Mouse (Mus musculus) ovary, postnatal 10 days (tissue): ENCODE data around the gene Lbh.

Experiments used
- DNase-seq: peaks from one replicate; pipeline ENCODE4 v3.0.0; 2022; ENCODE audit warnings: low spot score

The Lbh gene

DNA sequence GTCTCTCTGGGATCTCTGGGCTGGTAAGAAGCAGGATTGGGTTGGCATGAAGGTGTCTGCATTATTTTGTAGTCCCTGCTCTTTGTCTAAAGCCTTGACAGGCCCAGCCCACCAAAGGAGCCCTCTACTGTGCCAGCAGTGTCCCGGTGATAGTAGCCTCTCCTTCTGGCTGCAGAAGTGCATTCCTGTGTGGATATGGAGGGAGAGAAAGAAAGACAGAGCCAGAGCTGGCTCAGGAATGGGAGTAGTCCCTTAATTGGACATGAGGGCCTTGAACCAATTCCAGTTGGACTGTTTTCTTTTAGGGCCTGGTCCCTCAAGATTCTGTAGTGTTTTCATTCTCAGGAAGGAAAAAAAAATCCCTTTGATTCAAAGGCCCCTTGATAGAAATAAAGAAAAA lies 6.4 kb upstream of the Lbh start:
- no peak for DNase-seq

DNA sequence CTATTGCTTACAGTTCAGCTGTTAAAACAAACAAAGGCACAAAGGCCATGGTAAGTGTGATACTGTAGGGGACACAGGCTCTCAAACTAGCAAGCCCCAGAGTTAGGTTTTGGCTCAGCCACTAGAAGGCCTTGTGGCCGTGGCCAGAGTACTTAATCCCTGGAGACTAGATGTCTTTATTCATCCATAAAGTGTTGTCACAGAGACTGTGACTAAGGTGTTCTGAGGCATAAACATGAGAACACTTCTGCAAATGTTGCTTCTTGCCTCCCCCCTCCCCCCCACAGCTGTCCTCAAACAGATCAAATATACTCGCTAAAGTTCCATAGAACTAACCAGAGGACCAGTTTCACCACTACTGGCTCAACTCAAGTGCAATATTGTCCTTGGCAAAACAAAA lies 4.0 kb upstream of the Lbh start:
- DNase-seq: no peak

DNA sequence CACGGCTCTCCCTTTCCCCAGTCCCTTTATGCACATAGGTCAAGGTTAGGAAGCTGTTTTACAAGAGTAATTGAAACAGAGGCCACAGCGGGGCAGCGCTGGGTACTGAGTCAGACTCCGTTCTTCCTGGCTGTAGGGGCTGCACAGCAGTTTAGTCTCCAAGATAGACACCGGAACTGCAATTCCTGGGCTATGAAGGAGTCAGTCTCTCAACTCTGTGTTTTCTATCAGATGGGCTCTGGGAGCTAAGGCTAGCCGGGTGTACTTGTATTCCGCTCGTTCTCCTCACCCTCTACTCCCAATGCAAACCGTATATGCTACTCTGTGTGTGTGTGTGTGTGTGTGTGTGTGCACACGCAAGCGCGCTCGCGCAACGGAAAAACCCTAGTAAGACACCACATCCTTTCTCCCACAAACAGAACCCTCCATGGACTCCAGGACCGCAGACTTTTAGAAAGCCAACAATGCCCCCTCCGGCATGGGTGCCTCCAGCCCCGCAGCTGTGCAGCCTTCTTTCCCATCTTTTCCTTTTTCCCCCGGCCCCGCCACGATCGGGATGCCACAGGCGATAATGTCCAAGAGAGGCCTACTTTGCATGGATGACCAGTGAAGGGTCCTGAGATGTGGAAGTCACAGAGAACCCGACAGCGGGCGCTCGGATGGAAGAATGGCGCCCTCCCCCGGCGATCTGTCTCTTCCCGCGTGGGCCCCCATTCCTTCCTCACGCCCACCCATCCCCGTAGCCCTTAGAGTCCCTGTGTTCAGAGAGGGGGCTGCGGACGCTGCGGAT lies 669 bp upstream of the Lbh start:
- DNase-seq: peak; percentile 33

DNA sequence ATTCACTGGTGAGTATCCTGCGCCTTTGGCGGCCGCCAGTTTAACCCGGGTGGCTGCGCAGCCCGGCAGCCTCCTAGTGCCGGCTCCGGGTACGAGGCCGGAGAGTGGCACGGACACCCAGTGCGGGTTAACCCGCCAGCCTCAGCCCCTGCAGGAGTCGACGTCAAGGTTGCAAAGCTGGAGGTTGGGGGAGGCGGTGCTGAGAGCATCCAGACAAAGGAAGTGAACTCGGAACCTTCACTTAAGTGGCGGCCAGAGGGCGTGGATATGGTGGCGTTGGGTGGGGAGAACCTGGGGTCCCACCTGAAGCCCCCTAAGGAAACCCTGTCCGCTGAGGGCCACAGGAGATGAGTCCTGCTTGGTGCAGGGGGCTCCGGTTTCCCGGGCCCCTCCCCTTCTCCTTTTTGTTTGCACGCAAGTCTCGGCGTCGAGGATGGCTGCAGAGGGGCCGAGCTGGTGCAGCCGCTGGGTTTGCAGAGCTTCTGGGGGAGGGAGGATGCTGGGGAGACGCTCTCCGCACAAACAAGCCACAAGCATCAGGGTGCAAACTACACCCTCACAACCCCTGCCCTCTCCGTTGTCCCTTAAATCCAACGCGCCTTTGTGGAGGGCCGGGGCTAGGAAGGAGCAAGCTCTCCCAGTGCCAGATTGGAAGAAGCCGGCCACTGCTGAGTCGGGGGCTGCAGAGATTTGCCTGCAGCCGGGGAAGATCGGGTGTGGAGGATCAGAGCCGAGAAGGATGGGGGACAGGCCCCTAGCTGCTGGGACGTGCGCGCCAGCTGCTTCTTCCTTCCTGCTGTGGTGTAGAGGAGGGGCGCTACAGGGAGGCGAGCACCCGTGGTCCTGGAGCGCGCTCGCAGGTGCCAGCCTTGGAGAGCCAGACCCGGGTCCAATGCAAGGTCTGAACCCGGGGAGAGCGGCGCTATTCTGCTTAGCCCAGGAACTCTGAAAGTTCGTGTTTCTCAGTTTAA lies 751 bp downstream of the Lbh start:
- DNase-seq: no peak

DNA sequence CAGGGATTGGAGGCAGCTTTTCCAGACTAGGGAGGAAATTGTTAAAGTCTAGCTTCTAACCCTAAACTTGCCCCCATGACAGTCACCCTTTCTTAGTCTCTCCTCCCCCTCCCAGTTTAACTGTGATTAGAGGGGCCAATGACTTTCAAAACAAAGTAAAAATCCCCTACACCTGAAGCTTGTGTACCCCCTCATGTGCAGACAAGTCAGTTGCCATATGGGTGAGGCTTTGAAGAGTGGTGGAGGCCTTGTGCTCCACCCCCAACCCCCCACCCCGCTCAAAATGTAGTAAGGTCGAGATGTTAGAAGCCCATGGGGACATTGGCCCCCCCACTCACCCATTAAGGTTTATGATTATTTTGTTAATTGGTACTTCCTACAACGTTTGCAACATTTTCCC lies 1.5 kb downstream of the Lbh start:
- no peak for DNase-seq

DNA sequence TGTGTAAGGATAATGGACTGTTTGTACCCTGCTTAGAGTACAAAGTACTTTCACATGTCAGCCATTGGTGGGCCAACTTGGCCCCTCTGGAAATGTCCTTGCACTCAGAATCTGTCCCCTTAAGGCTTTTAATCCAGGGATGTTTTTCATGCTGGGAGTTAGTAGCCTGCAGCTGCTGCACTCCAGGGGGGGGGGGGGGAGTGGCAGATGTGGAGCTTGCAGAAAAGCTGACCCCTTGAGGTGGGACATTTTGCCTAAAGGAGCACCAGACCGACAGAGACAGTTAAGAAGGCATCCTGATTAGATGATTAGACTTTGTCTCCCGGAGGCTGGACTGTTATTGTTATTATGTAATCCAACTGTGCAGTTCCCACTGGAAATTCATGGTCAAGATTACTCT lies 2.3 kb downstream of the Lbh start:
- DNase-seq: no peak

DNA sequence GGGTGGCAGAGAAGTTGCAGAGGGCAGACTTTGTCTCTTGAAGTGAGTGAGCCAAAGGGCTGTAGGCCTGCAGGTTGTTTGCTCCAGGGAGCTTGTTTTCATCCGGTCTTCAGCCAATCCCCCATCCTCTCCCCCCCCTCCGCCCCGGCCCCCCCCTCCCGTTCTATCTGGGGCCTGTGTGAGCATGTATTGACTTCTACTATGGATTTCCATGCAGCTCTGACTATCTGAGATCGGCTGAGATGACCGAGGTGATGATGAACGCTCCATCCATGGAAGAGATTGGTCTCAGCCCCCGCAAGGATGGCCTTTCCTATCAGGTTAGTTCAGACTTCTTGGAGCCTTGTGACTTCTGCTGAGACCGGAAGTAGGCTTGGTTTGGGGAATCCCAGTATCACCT lies 2.9 kb downstream of the Lbh start:
- no peak for DNase-seq

DNA sequence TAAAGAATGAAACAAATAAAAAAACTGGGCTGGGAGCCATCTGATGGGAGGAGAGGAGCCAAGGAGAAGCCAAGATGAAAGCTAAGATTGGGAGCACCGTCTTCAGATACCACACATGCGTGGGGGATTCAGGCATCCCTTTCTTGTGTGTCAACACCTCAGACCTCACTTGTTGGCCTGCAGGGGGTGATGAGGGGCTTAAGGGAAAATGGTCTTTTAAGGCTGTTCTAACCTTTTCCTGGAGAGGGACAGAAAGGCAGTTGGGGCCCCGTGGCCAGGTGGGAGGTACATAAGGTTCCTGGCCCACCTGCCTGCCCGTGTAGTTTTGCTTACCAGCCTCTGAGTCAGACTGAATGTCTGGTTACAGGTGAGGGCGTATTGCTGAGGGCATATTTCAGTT lies 4.1 kb downstream of the Lbh start:
- DNase-seq: no peak

DNA sequence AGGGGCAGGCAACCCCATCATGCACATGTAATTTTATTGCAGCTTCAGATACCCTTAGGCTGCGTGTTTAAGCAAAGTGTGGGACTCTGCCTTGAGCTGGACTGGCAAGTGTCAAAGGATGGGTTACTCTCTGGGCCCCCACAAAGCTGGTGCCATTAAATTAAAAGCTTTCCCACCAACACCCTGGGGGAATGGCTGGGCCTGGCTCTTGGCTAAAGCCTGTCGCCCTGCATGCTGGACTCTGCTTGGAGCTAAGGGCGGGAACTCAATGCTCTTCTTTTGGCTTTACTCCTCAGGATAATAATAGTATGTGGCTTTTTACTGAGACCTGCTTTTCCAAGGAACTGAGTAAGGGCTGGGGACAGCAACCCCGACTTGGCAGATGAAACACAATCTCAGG lies 5.2 kb downstream of the Lbh start:
- no peak for DNase-seq

DNA sequence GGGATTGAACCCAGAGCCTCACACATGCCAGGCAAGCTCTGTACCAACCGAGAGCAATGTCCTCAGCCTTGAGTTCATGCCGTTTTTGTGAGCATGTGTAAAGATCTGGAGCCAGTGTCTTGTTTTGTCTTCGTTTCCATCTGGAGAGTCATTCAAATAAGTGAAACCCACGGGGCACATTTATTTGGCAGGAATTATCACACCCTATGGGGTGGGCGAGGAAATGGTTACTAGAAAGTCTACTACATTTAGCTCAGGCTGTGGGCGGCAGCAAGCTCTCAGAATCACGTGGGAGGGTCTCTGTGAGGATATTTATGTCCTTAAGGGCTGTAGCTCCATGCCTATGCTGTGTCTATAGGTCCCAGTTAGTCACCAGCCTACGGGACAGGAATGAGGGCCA lies 6.2 kb downstream of the Lbh start:
- DNase-seq: no peak

DNA sequence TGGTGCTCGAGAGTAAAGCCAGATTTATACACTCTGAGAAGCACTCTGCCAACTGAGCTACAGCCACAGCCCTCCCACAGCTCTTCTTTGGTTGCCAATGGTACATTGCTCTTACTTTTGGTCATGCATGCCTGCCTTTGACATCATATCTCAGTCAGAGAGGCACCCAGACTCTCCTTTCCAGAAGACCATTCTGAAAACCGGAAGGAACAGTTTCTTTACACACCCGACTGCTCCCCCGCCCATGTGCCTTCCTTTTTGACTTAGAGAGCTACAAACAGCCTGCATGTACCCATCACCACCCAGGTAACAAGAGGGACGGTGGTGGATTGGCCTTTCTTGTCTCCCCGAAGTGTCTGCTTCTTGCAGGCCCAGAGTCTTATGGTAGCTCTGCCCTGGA lies 7.0 kb downstream of the Lbh start:
- no peak for DNase-seq

DNA sequence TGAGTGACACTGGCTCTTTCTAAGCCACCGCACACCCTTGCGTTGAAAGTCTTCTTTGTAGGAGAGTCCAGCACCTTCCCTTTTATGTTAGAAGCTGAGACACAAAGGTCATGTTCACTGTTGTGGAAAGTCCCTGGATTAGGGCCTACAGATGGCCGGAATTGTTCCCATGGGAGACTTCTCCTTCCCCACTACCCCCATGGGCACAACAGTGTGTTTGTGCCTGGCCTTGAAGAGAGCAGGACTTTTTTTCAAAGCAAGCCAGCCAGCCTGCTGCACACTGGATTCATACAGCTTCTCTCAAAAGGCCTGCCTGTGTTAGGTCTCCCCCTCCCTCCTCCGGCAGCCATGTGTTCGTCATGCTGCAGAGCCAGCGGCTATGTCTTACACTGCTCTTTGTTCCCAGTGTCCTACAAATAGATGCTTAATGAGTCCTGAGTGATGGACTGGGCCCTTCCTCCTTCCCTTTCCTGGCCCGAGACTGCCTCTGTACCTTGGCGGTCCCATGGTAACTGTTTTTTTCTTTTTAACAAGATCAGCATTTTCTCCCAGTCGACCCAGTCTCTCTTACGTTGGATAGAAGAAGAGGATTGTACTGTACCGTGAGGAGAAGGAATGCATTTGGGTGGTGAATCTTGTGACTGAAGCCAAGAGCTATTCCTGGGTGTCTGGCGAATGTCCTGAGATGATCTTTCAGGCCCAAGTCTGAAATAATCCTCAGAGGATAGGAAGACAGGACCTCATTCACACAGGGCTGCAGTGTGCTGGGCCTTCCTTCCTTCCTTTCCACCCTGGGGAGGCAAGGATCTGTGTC lies 7.9 kb downstream of the Lbh start:
- DNase-seq: no peak

DNA sequence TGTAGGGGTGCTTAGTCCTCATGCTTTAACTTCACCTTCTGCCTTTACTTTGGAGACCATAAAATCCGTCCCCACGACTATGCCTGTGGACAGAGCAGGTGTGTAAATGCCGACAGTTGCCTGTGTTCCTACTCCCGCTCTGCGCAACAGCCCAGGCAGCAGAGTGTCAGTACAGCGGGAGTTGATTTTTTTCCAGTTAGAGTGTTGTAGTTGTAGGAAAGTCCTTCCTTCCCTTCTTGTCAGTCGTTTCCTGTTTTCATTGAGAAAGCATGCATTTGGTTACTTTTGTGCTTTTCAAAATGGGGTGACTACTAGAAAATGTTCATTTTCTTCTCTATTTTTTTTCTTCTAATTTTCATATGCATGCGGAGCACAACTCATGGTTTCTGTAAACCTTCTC lies 8.9 kb downstream of the Lbh start:
- DNase-seq: no peak

DNA sequence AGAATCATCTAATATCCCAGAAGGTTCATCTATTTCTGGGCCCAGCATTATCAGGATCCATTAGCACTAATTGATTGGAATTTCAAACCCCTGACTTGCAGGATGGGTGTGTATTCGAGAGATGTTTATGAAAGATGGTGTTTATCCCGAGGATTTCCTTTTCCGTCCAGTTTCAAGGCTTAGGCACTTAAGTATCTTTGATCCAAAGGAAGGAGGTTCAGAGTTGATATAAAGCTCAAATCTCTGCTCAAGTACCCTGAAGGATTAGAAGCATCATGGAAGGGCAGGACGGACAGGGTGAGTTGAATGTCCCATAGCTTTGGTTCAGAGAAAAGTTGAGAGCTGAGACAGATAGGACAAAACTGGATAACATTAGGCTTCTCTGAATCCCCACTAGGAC lies 15.0 kb downstream of the Lbh start:
- no peak for DNase-seq

DNA sequence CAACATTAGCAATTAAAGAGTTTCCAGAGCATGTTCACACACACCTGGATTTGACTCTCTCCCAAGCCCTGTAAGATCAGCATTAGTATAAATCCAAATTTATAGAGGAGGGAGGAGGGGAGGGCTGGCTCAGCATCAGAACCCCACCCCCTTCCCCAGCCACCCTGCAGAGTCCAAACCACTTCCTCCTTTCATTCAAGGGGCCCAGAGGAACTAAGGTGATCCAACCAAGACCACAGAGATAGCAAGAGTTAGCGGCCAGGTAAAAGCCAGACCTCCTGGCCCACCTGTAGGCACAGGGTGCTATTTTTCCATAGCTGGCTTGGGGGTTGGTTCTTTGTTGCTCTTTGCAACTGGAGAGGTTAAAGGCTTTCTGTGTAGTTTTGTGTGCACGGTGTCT lies 16.0 kb downstream of the Lbh start:
- no peak for DNase-seq

DNA sequence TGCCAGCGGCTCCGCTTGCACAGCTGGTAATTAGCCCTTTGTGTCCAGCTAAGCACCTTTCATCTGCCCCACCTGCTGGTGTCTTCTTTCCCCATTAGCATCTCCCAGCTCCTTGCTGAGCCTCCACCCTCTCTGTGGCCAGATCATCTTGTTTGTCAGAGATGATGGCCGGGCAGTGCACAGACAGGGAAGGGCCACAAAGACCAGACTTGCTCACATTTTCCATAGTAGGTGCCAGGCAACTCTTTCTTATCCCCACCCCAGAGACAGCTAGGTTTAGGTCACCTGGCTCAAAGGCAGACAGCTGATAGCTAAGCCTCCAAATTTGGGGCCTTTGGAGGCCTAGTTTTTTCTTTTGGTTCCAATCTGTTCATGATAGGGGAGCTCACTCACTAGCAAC lies 16.5 kb downstream of the Lbh start:
- no peak for DNase-seq

DNA sequence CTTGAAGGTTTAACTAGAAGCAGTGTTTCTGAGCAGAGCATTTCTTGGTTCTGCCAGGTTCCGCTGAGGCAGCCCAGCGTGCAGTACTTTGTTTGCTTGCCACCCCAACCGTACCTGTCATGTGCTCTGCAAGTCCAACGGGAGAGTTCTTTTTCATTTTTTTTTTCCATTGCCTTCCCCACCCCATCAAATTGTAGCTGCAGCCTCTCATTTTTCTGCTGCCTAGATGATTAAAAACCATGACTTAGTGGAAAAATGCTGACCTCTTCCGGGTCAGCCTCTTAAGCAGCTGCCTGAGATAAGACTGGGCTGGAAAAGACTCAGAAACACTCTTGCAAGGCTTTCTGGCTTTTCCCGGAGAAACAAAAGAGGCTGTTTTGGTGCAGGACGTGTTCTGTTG lies 17.8 kb downstream of the Lbh start:
- DNase-seq: no peak

DNA sequence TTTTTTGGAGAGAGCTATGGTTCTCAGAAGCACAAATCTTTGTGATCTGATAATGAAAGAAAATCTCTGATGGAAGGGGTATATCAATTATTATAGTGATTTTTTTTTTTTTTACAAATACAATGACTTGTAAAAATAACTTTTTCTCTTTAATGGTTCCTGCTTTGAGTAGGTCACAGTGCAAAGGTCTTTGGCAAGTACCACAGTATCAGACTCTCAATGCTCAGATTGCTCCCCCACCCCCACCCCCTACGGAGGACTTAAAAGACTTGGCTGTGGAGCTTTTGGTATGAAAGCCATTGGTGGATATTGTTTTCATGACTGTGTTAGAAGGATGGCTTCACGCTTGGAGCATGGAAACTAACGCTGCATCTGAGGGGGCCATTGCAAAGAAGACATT lies 18.2 kb downstream of the Lbh start:
- no peak for DNase-seq

DNA sequence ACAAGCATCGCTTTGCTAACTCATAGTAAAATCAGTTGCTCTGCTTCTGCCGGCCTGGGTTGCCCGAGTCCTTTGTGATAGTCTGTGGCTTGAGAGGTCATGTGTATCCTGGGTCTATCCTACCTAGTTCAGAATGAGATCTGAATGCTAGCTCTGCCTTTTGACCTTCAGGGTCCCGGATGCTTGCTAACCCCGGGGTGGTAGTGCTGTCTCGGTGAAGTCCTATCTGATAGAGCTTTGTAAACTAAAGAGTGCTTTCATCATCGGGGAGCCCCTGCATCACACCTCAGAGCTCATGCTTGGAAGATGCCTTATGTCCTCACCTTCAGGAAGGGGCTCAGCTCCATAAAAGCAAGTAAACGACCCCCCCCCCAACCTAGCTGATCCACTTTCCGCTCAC lies 19.1 kb downstream of the Lbh start:
- DNase-seq: no peak

DNA sequence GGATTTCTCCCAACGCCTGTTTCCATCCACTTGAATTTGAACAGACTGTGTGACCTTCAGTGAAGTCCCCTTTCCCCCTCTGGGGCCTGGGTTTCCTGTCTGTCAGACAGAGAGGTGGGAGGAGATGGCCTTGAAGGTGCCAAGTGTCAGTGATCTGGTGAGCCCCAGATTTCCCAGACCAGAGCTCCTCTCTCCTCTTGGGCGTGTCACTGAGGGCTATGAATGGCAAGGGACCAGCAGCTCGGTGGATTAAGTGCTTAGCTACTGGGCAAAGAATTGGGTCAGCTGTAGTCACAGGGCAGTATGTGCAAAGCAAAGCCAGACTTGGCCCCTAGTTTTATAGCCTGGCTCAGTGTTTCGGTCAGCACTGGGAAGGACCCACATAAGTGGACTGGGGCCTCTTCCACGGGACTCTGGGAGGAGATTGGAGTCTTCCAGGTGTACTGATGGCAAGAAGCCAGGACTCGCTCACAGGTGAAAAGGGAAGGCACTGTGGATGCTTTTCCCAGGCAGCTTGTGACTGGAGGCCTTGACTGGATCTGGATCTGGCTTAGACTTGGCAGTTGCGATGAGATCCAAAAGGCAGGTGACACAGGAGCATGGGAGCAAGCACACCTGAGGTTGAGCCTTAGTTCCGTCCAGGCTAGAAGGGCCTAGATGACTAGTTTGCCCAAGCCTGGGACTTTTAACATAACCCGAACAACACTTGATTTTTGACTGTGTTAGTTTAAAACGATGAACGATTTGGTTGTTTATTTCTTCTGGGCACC lies 20.1 kb downstream of the Lbh start:
- no peak for DNase-seq

DNA sequence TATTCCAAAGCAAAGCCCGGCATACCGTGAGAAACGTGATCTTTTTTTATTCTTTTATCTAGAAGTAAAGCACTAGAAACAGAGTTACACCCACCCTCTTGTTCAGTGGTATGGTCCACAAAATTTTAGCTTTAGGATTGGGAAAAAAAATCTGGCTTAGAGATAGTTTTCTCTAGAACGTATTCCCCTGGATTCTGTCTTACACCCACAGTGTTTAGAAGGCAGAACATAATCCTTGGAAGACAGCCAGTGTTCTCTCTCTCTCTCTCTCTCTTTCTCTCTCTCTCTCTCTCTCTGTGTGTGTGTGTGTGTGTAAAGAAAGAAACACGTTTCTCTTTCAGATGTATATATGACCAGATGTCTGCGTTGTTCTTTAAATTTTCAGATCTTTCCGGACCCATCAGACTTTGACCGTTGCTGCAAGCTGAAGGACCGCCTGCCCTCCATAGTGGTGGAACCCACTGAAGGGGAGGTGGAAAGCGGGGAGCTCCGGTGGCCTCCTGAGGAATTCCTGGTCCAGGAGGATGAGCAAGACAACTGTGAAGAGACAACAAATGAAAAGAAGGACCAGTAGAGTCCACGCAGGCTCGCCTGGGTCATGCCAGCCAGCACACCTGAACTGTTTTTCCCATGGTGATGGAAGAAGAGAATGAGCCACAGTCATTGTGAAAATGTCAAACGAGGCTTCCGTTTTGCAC lies 20.9 kb downstream of the Lbh start:
- no peak for DNase-seq
